Comparison of ENCODE assay signal across 8 mouse cellular contexts in genomic region chr17:65562761-65563160, GRCm38 (mm10). TPM values are rescaled to one million over a fixed set of nuclear protein-coding genes. Genes with fewer than 3 reads are reported as not detected.
DNase-seq lines count a peak whose midpoint lies in the region; ATAC-seq and TF ChIP-seq lines count a peak whose summit lies in the region.

No protein-coding gene starts in this region.

- WGBS in neural tube, embryonic 11.5 days = 6% methylated on average over 5 of the region's 5 CpGs

- no peak overlapping the region for H3K9ac ChIP-seq in neural tube, embryonic 11.5 days (ENCODE audit: low read length)

- H3K27me3 ChIP-seq in neural tube, embryonic 11.5 days (ENCODE audit: control insufficient read depth, insufficient read depth, low read length) = no peaks in the 10 kb centered on the region

- TF ChIP-seq CTCF in left cerebral cortex, adult 2 months (IDR thresholded peaks at IDR 0.05) = peak; percentile 84

- H3K27ac ChIP-seq in left cerebral cortex, adult 2 months = no peak overlapping the region
- H3K27ac ChIP-seq in neural tube, embryonic 11.5 days (ENCODE audit: low read depth, low read length) = no peak overlapping the region

- no peaks in the 10 kb centered on the region for H3K9me3 ChIP-seq in neural tube, embryonic 11.5 days (ENCODE audit: control insufficient read depth, low read length)

- no peaks in the 10 kb centered on the region for H3K36me3 ChIP-seq in neural tube, embryonic 11.5 days (ENCODE audit: control insufficient read depth, insufficient read depth, low read length)

- no peaks in the 10 kb centered on the region for H3K4me1 ChIP-seq in neural tube, embryonic 11.5 days (ENCODE audit: control insufficient read depth, insufficient read depth, low read length)

- peak; percentile 81 for DNase-seq in layer of hippocampus, adult 11-12 months (ENCODE audit: low spot score)
- DNase-seq in layer of hippocampus, adult 9-11 months = no peak
- peak; percentile 39 for DNase-seq in MEL-GATA-1-ER (ENCODE audit: extremely low read depth, low read depth)
- peak; percentile 70 for DNase-seq in cerebellum, adult 9-10 months
- DNase-seq in gastrocnemius, adult 8-10 months (ENCODE audit: low spot score in 2 of 2) = peak; percentile 28 to 37
- peak; percentile 63 to 76 for DNase-seq in left cerebral cortex, adult 2 months (ENCODE audit: extremely low spot score in 1 of 2, low spot score in 2 of 2)
- peak; percentile 63 for DNase-seq in neural tube, embryonic 11.5 days (ENCODE audit: low spot score)

- ATAC-seq in neural tube, embryonic 11.5 days (ENCODE audit: insufficient read depth, low FRiP score, low TSS enrichment) = 0 out of 2 replicates have a peak, but pooled peaks have one; percentile 33
- no peak for ATAC-seq in activated CD4-positive, CD25-positive, alpha-beta regulatory T cell, adult 4 months

- no peak overlapping the region for H3K4me2 ChIP-seq in neural tube, embryonic 11.5 days (ENCODE audit: low read depth)

- intact Hi-C loops in left cerebral cortex, adult 2 months (cut with DNase I) = loop anchor here (5.0 to 10.0 kb wide), 2 partner anchors 960 to 1988 kb away; partner anchors contain the start of gene Man2a1

- no peak overlapping the region for H3K4me3 ChIP-seq in left cerebral cortex, adult 2 months
- no peak overlapping the region for H3K4me3 ChIP-seq in neural tube, embryonic 11.5 days (ENCODE audit: low read depth, low read length)

RNA-seq across cellular contexts. Expression of gene Tmem232, which starts 22.2 kb away (rescaled TPM):
- total RNA-seq in gastrocnemius, adult 8-10 months (2022) = 10 to 100 TPM; 17.3 to 20.4 (median 19.5) TPM
- total RNA-seq in left cerebral cortex, adult 2 months (2021) = 1 to 10 TPM; 1.8 to 2.4 TPM
- 0.22 TPM in 1 of 2 replicates, not detected in the other for polyA plus RNA-seq in neural tube, embryonic 11.5 days (2014; fragmentation: Nextera tagmentation; extraction: Ambion mirVana)
- not detected for polyA plus RNA-seq in activated CD4-positive, CD25-positive, alpha-beta regulatory T cell, adult 4 months (2017; shearing (Covaris generic))

RNA-seq across cellular contexts. Expression of gene Vapa, which starts 50.6 kb away (rescaled TPM):
- 100 to 1,000 TPM; 127 to 152 (median 133) TPM for total RNA-seq in gastrocnemius, adult 8-10 months (2022)
- total RNA-seq in left cerebral cortex, adult 2 months (2021) = 100 to 1,000 TPM; 150 to 151 TPM
- 248 and 259 TPM in 2 replicates for polyA plus RNA-seq in neural tube, embryonic 11.5 days (2014; fragmentation: Nextera tagmentation; extraction: Ambion mirVana)
- 10 to 100 TPM; 23.3 to 44.9 TPM for polyA plus RNA-seq in activated CD4-positive, CD25-positive, alpha-beta regulatory T cell, adult 4 months (2017; shearing (Covaris generic))

Comparison
In these comparisons a context has a peak if more than half of its experiments do, and no peak if none do; other contexts are left out.
1. RNA of gene Tmem232, which starts 22.2 kb away (total RNA-seq): 17.3 to 20.4 TPM in gastrocnemius, adult 8-10 months; 1.8 to 2.4 TPM in left cerebral cortex, adult 2 months; every median in the first group is over 4 times any median in the second.